Mouse (Mus musculus) T-helper 17 cell (primary cell): ENCODE measurements at regions not wholly inside any gene's neighbourhood (a gene's known extent, or its start where the extent isn't known, plus 50 kb on each side); places are given as distances from the start of the nearest gene placed in this dataset.

Source experiments
- in situ Hi-C, 2 experiments: fragments of 300-600 bp; cut with MboI, MseI; formaldehyde crosslinking; loops; 1 replicate in 1 of 2; 2 replicates in 1 of 2; pipeline ENCODE4 v1.15.1; 2025; ENCODE audit warnings: high pct_unique_total_duplicates in 2 of 2

GRCm38 (mm10) chr2:159336646-159337045, 542.0 kb downstream of the Dhx35 start:
- in situ Hi-C loops: no loop called here

DNA sequence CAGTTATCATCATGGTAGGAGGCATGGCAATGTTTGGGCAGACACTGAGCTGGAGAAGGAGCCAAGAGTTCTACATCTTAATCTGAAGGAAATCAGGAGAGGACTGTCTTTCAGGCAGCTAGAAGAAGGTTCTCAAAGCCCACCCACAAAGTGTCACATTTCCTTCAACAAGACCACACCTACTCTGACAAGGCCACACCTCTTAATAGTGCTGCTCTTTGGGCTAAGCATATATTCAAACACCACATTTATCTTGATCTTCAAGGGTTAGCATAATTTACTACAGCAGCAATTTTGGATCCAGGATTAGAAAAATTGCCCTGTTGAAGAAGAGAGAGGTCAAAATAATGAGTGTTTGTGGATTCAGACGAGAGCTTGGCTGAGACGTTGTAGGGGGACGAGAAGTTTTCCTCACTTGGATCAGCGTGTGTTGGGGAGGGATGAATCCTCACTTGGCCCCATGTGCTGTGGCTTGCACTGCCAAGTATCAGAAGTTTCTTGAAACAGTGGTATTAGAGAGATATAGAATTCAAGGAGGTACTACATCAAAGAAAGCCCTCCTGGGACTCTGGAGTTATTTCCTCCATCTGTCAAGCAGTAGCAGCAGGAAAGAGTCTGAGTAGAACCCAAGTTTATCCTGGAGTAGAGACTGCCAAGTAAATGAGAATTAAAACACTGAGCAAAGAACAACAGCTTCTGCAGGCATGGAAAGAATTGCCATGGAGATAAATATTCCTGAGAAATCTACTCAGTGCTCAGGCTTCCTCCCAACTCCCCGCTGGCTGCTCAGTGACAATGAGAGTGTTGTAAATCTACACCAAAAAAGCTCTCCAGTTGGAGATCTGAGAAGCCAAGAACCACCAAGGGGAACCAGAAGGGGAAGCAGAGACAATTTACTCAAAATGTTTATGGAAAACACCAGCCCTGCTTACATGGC, 549.3 kb downstream of the Dhx35 start:
- in situ Hi-C loops: no loop called here

- in situ Hi-C loops: no loop called here
Observed at GRCm38 (mm10) chr2:159354247-159354646, 559.6 kb downstream of the Dhx35 start.

GRCm38 (mm10) chr2:159356503-159356902, 561.9 kb downstream of the Dhx35 start:
- in situ Hi-C loops: no loop called here

- in situ Hi-C loops: no loop called here
Observed at GRCm38 (mm10) chr2:159361371-159361770, 566.8 kb downstream of the Dhx35 start.

GRCm38 (mm10) chr2:159392865-159393264, 598.3 kb downstream of the Dhx35 start:
- in situ Hi-C loops: no loop called here

DNA sequence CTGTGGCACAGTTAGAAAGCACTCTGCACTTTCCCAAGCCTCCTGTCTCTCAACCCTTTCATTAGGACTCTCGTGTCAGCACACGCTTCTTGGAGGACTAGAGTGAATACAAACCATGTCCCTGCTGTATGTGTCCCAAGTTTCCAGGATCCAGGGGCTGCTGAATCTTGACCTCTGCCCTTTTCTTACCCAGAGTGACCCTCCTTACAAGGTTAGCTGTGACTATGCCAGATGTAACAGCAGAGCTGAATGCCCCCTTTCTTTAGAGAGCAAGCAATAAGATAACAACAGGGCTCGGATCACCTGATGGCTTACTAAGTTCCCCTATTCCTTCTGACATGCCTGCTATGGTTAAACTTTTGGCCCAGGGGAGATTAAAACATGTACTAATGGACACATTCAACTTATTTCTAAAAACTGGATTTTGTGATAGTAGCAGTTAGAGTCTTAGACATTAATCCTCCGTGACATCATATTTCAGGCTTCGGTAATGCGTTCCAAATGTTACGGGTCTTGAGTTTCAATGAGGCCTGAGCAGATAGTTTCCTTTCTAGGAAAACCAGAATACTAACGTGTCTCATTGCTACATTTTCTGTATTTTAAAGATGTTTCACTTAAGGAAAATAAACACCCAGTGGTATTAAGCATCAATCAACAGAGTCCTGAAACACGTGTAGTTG, 607.0 kb downstream of the Dhx35 start:
- in situ Hi-C loops: no loop called here

- in situ Hi-C loops: no loop called here
Observed at GRCm38 (mm10) chr2:159404940-159405339, 610.3 kb downstream of the Dhx35 start.

DNA sequence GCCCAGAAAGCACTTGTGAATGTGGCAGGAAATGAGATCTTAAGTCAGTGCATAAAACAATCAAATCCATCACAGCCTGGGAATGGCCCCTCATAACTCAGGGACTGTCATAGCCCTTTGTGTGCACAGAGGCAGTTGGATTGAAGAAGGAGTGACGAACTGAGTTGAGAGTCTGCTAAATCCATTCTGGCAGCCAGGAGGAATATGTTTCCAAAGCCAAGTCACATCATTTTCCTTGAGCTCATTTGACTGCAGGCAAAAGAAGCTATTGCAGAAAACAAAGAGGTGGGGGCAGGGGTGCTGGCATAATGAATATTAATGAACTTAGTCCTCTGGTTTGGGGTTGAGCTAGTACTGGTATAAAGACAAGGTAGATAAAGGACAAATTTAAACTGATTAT, 620.0 kb downstream of the Dhx35 start:
- in situ Hi-C loops: no loop called here

DNA sequence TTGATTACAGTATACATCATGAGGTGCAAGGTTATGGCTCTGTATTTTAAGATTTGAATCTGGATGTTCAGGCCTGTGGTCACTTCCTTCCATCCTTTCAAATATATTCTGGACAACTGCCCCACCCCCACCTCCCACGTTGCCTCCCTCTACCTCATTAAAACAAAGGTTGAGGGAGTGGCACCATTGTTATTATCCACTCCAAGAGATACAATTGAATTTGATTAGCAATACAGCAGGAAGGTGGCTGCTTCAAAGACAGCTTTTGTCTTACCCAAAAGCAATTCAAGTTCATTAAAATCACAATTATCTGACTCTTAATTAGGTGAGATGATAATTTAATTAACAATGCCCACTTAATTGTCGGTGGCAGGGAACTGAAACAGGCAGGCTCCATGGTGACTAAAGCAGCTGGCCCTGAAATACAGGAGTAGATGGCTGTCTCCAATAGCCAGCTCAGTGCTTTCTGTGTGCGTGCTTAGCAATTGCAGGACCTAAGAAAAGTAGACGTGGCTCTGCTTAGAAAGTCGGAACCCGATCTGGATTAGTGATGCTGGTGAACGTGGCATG, 623.8 kb downstream of the Dhx35 start:
- in situ Hi-C loops: no loop called here

GRCm38 (mm10) chr2:159422281-159422937, 627.8 kb downstream of the Dhx35 start:
- in situ Hi-C loops: no loop called here

- in situ Hi-C loops: no loop called here
Observed at GRCm38 (mm10) chr2:159428201-159428600, 633.6 kb downstream of the Dhx35 start.

GRCm38 (mm10) chr2:159430577-159431329, 636.1 kb downstream of the Dhx35 start:
- in situ Hi-C loops: no loop called here

GRCm38 (mm10) chr2:159438961-159439360, 644.4 kb downstream of the Dhx35 start:
- in situ Hi-C loops: no loop called here

DNA sequence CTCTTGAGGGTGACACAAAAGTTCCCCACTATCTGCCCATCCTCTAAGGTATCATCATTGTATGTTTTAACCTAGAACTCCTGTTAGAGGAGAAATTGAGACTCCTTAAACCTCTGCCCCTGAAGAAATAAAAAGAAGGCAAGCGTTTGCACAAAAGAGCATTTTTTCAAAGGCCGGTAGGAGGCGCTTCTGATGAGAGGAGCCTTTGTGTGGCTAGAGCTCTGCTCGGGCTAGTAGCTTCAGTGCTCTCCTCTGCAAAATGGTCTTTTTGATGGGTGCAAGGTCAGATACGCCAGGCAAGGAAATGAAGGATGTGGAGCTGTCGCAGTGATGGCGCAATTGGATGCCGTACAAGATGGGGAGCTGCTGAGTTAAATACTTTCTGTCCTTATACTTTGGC, 649.0 kb downstream of the Dhx35 start:
- in situ Hi-C loops: loop anchor here (5.0 to 10.0 kb wide), 2 partner anchors 46 to 1481 kb away; no protein-coding TSS in a partner anchor

DNA sequence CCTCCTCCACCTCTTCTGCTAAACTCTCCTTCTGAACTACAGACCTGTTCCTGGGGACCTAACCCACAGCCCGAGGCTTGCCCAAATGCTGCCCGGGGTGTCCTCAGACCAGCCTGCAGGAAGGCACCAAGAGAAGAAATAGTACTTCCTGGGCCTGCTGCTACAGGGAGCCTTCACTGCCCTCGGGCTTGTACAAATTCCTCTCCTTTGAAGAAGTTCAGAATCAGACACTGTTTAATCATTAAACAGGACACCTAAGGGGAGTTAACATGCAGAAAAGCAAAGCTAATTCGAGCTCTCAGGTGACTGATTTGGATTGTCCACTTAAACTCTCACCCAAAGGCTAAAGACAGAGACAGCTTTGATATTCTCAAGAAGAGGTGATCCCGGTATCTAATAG, 651.8 kb downstream of the Dhx35 start:
- in situ Hi-C loops: loop anchor here in 1 of 2 experiments (10.0 kb wide), 1 partner anchor 1478 kb away; no protein-coding TSS in a partner anchor

GRCm38 (mm10) chr2:159446886-159447285, 652.3 kb downstream of the Dhx35 start:
- in situ Hi-C loops: loop anchor here in 1 of 2 experiments (10.0 kb wide), 1 partner anchor 1478 kb away; no protein-coding TSS in a partner anchor

DNA sequence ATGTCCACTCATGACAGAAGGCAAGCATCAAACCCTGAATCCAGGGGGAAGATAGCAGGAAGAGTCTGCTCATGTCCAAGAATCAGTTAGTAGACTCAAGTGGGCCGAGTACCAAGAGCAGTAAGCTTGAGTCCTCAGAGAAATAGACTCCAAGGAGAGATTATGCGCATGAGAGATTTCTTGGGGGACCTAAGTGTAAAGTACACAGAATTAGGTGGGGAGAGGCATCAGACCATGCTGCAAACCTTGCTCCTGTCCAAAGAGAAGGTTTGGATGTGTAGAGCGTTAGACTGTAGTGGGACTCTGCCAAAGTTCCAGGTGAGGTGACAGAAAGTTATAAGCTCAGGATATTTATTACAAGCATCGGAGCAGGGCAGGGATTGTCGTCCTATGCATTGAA, 654.4 kb downstream of the Dhx35 start:
- in situ Hi-C loops: loop anchor here in 1 of 2 experiments (10.0 kb wide), 1 partner anchor 1476 kb away; no protein-coding TSS in a partner anchor

- in situ Hi-C loops: no loop called here
Observed at GRCm38 (mm10) chr2:159451439-159451838, 656.8 kb downstream of the Dhx35 start.

- in situ Hi-C loops: no loop called here
Observed at GRCm38 (mm10) chr2:159481399-159482080, 686.9 kb downstream of the Dhx35 start.
